Comparison of ENCODE assay signal across 8 mouse cellular contexts in genomic region chrX:142967067-142967466, GRCm38 (mm10). TPM values are rescaled to one million over a fixed set of nuclear protein-coding genes. Genes with fewer than 3 reads are reported as not detected.
DNase-seq lines count a peak whose midpoint lies in the region; ATAC-seq and TF ChIP-seq lines count a peak whose summit lies in the region.

No protein-coding gene starts in this region.

- intact Hi-C loops in left cerebral cortex, adult 2 months (cut with DNase I), result loop anchor here (5.0 kb wide), 2 partner anchors 75 to 140 kb away; no protein-coding TSS in a partner anchor
- intact Hi-C loops in left cerebral cortex, postnatal 4 days (cut with DNase I), result no loop called here
- intact Hi-C loops in left cerebral cortex, postnatal 14 days (cut with DNase I), result loop anchor here (10.0 kb wide), 1 partner anchor 142 kb away; no protein-coding TSS in a partner anchor

- DNase-seq in left cerebral cortex, adult 2 months (ENCODE audit: extremely low spot score in 1 of 2, low spot score in 2 of 2), result no peak
- no peak for DNase-seq in left cerebral cortex, postnatal 4 days
- DNase-seq in embryonic facial prominence, embryonic 10.5 days (ENCODE audit: low spot score), result peak; percentile 8
- no peak for DNase-seq in retina, postnatal 1 day
- DNase-seq in right cerebral cortex, postnatal 4 days, result no peak
- no peak for DNase-seq in left cerebral cortex, postnatal 14 days (ENCODE audit: low spot score in 2 of 2)

- TF ChIP-seq CTCF in left cerebral cortex, adult 2 months (IDR thresholded peaks at IDR 0.05), result no peak

- 0 out of 2 replicates have a peak overlapping the region, but pooled peaks have one; percentile 8 for H3K9ac ChIP-seq in hindbrain, embryonic 12.5 days
- peak overlapping the region; percentile 91 for H3K9ac ChIP-seq in liver, embryonic 16.5 days (ENCODE audit: low read depth, low read length)

- H3K4me3 ChIP-seq in left cerebral cortex, adult 2 months, result peak overlapping the region; percentile 31
- peak overlapping the region; percentile 76 for H3K4me3 ChIP-seq in embryonic facial prominence, embryonic 10.5 days
- peak overlapping the region; percentile 63 for H3K4me3 ChIP-seq in hindbrain, embryonic 12.5 days
- peak overlapping the region; percentile 83 for H3K4me3 ChIP-seq in liver, embryonic 16.5 days (ENCODE audit: low read depth, low read length)

- H3K9me3 ChIP-seq in embryonic facial prominence, embryonic 10.5 days, result no peaks in the 10 kb centered on the region
- no peaks in the 10 kb centered on the region for H3K9me3 ChIP-seq in hindbrain, embryonic 12.5 days (replicated peaks)
- H3K9me3 ChIP-seq in liver, embryonic 16.5 days (replicated peaks; ENCODE audit: control insufficient read depth, low read length), result no peaks in the 10 kb centered on the region; the same call in 1 of the 2 replicates

- no peak overlapping the region for H3K27ac ChIP-seq in left cerebral cortex, adult 2 months
- H3K27ac ChIP-seq in embryonic facial prominence, embryonic 10.5 days (replicated peaks), result 0 out of 2 replicates have a peak overlapping the region, but pooled peaks have one; percentile 19
- no peak overlapping the region for H3K27ac ChIP-seq in hindbrain, embryonic 12.5 days
- peak overlapping the region; percentile 61 for H3K27ac ChIP-seq in liver, embryonic 16.5 days (ENCODE audit: low read length)

- ATAC-seq in hindbrain, embryonic 12.5 days (ENCODE audit: low FRiP score), result no peak
- ATAC-seq in liver, embryonic 16.5 days (ENCODE audit: low read depth), result no peak

- H3K36me3 ChIP-seq in embryonic facial prominence, embryonic 10.5 days (replicated peaks), result no peaks in the 10 kb centered on the region
- no peaks in the 10 kb centered on the region for H3K36me3 ChIP-seq in hindbrain, embryonic 12.5 days
- H3K36me3 ChIP-seq in liver, embryonic 16.5 days (ENCODE audit: control insufficient read depth, insufficient read depth), result peaks cover 2% of the 10 kb centered on the region

- peaks cover 71% of the 10 kb centered on the region for H3K27me3 ChIP-seq in embryonic facial prominence, embryonic 10.5 days (replicated peaks; ENCODE audit: low read depth, poor library complexity, severe bottlenecking)
- peaks cover 9% of the 10 kb centered on the region for H3K27me3 ChIP-seq in hindbrain, embryonic 12.5 days
- H3K27me3 ChIP-seq in liver, embryonic 16.5 days (ENCODE audit: control insufficient read depth, insufficient read depth, low read depth, low read length), result peaks cover 3% of the 10 kb centered on the region; the same call in 1 of the 2 replicates

- H3K4me2 ChIP-seq in hindbrain, embryonic 12.5 days (replicated peaks), result peak overlapping the region; percentile 44
- peak overlapping the region; percentile 72 for H3K4me2 ChIP-seq in liver, embryonic 16.5 days (ENCODE audit: low read depth, low read length)

- WGBS in embryonic facial prominence, embryonic 10.5 days, result 47% methylated on average over 7 of the region's 7 CpGs
- WGBS in hindbrain, embryonic 12.5 days, result 47% methylated on average over 7 of the region's 7 CpGs
- 40% methylated on average over 7 of the region's 7 CpGs for WGBS in liver, embryonic 16.5 days (ENCODE audit: insufficient replicate concordance)

- H3K4me1 ChIP-seq in embryonic facial prominence, embryonic 10.5 days, result 0 out of 2 replicates have a peak, but pooled peaks cover 5% of the 10 kb centered on the region
- H3K4me1 ChIP-seq in hindbrain, embryonic 12.5 days, result no peaks in the 10 kb centered on the region
- peaks cover 2% of the 10 kb centered on the region for H3K4me1 ChIP-seq in liver, embryonic 16.5 days (ENCODE audit: control insufficient read depth, low read depth, low read length)

RNA-seq across cellular contexts. Expression of gene Ammecr1, which starts 0.5 kb away (rescaled TPM):
- 1 to 10 TPM; 2.6 to 3.6 TPM for total RNA-seq in left cerebral cortex, adult 2 months (2021)
- 1 to 10 TPM; 4.5 to 5.0 TPM for total RNA-seq in left cerebral cortex, postnatal 4 days (2021)
- 10.6 and 11.9 TPM in 2 replicates for polyA plus RNA-seq in embryonic facial prominence, embryonic 10.5 days (2016; fragmentation: Nextera tagmentation; extraction: Ambion mirVana)
- polyA plus RNA-seq in hindbrain, embryonic 12.5 days (2016; fragmentation: Nextera tagmentation; extraction: Ambion mirVana), result 9.6 and 11.4 TPM in 2 replicates
- polyA plus RNA-seq in liver, embryonic 16.5 days (2015; fragmentation: Nextera tagmentation; extraction: Ambion mirVana), result 6.4 and 7.1 TPM in 2 replicates
- total RNA-seq in left cerebral cortex, postnatal 14 days (2021), result 1 to 10 TPM; 3.8 to 3.9 TPM

Comparison
In these comparisons a context has a peak if more than half of its experiments do, and no peak if none do; other contexts are left out.
1. H3K27ac ChIP-seq: peak in embryonic facial prominence, embryonic 10.5 days (single experiment) and liver, embryonic 16.5 days (single experiment); none in left cerebral cortex, adult 2 months (single experiment) and hindbrain, embryonic 12.5 days (single experiment).
2. H3K4me3 ChIP-seq: peak in every context shown above with its lines; median percentile 83 in liver, embryonic 16.5 days; 76 in embryonic facial prominence, embryonic 10.5 days; 63 in hindbrain, embryonic 12.5 days; 31 in left cerebral cortex, adult 2 months.